Mouse (Mus musculus) lung, embryonic 14.5 days (tissue): Measurements from ENCODE around the gene Pnpla6. TPM values are rescaled to one million over a fixed set of nuclear protein-coding genes. Genes with fewer than 3 reads are reported as not detected.

Experiments used
- ATAC-seq: fragments of 200-750 bp; cut with Nextera tagmentation; 2 replicates; pipeline ENCODE4 v1.8.0; 2017; ENCODE audit warnings: mild to moderate bottlenecking, moderate TSS enrichment, moderate library complexity; ENCODE audit not compliant: insufficient read depth
- DNase-seq: peaks from one replicate; pipeline ENCODE4 v3.0.0-alpha.2; 2015
- H3K27ac ChIP-seq: fragments of 300-500 bp; sonication (generic); 2 replicates; pipeline ENCODE4 v1.5.1; 2014; ENCODE audit warnings: low read depth, mild to moderate bottlenecking, moderate library complexity
- H3K27me3 ChIP-seq: fragments of 300-500 bp; sonication (generic); 2 replicates; pipeline ENCODE4 v1.6.1; 2014; ENCODE audit warnings: low read length, control low read depth; ENCODE audit not compliant: insufficient read depth
- H3K36me3 ChIP-seq: fragments of 300-500 bp; sonication (generic); 2 replicates; pipeline ENCODE4 v1.6.1; 2014; ENCODE audit warnings: control low read depth; ENCODE audit not compliant: insufficient read depth
- H3K4me1 ChIP-seq: fragments of 300-500 bp; sonication (generic); 2 replicates; pipeline ENCODE4 v1.6.1; 2014; ENCODE audit warnings: antibody characterized with exemption, control low read depth; ENCODE audit not compliant: insufficient read depth
- H3K4me2 ChIP-seq: fragments of 300-500 bp; sonication (generic); 2 replicates; pipeline ENCODE4 v1.6.1; 2014; ENCODE audit warnings: mild to moderate bottlenecking
- H3K4me3 ChIP-seq: fragments of 300-500 bp; sonication (generic); 2 replicates; pipeline ENCODE4 v1.5.1; 2014; ENCODE audit warnings: low read depth, low read length
- H3K9ac ChIP-seq: fragments of 300-500 bp; sonication (generic); 2 replicates; pipeline ENCODE4 v1.6.1; 2014
- H3K9me3 ChIP-seq: fragments of 300-500 bp; sonication (generic); 2 replicates; pipeline ENCODE4 v1.6.1; 2016; ENCODE audit warnings: low read depth, low read length, control low read depth
- CTCF ChIP-seq: IDR thresholded peaks from 2 replicates; pipeline ENCODE4 v1.5.1; 2016; ENCODE audit warnings: antibody characterized with exemption, low read depth
- WGBS: fragments of 180-500 bp; shearing (Covaris S2); extraction: QIAGEN DNeasy Blood & Tissue Kit; methylation state at CpG from one replicate; pipeline ENCODE4 v1.1.7; 2014; 5-methylcytosine and 5-hydroxymethylcytosine counted together
- polyA plus RNA-seq: library from polyadenylated mRNA; unstranded; fragments of >200 nt; fragmentation: Nextera tagmentation; extraction: Ambion mirVana; gene quantifications from 2 replicates; pipeline ENCODE4 v1.2.1, GENCODE M21; 2014

Pnpla6 gene
- polyA plus RNA-seq, 1 experiment from 2014 or later, result 19.1 TPM

DNA sequence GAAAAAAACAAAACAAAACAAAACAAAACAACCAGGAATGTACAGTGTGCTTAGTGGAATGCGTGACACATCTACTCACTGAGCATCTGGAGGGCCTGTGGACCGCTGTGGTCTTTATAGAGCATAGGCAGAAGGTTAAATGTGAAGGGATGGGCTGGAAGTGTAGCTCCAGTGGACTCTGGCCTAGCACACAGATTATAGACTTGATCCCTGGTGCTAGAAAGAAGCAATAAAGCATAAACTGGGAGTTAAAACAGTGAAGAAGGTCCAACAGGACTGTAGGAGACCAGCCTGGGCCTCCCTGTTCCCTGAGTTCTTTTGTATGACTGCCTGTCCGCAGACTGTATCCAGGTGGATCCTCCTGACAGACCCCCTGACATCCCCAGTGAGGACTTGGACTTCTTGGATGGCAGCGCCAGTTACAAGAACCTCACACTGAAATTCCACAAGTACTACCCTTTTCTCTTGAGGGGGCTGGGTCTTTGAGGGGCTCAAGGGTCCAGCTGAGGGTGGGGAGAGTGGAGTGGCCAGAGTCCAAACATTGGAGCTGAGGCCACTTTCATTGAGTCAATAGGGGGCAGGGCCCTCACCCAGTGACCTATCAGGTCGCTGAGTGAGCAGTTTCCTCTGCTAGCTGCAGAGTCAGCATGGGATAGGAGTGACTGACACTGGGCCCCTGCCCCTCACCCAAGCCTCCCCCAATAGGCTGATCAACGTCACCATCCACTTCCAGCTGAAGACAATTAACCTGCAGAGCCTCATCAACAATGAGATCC lies 7.0 kb upstream of the Pnpla6 start:
- no peak overlapping the region for H3K27ac ChIP-seq
- no peaks in the 10 kb centered on the region for H3K4me1 ChIP-seq
- ATAC-seq (no peak), DNase-seq (no peak)
- no peak overlapping the region for H3K4me2 ChIP-seq
- WGBS, result 69% methylated on average over 6 of the region's 6 CpGs
- H3K4me3 ChIP-seq, result no peak overlapping the region
- no peaks in the 10 kb centered on the region for H3K9me3 ChIP-seq
- H3K9ac ChIP-seq, result no peak overlapping the region
- H3K36me3 ChIP-seq, result peaks cover 56% of the 10 kb centered on the region
- no peak for TF ChIP-seq CTCF
- no peaks in the 10 kb centered on the region for H3K27me3 ChIP-seq

DNA sequence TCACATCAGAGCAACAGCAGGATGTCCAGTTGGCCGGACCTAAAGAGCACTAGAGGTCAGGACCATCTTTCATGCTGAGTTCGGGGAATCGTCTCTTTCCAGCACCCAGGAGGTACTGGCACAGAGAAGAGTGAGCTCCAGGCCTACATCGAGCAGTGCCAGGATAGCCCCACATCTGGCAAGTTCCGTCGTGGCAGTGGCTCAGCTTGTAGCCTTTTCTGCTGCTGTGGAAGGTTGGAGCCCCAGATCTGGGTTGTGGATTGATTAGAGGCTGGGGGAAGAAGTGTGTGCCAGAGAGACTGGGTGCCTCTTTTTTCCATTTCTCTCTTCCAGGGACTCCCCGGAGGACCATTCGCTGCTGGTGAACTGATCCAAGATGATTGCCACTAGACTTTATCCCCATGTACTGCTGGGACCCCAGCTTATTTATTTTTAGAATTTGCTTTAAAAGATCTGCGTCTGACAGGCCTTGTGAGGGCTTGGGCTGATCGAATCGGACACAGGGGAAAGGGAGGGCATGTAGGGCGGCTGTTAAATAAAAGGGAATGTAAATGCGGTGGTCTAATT lies 420 bp upstream of the Pnpla6 start:
- 35% methylated on average over 13 of the region's 13 CpGs for WGBS
- ATAC-seq (no peak), DNase-seq (no peak)
- peak overlapping the region; percentile 91 for H3K4me2 ChIP-seq
- no peaks in the 10 kb centered on the region for H3K27me3 ChIP-seq
- peak overlapping the region; percentile 62 for H3K4me3 ChIP-seq
- no peak for TF ChIP-seq CTCF
- no peak overlapping the region; the same call in 1 of the 2 replicates for H3K9ac ChIP-seq
- no peaks in the 10 kb centered on the region for H3K9me3 ChIP-seq
- no peak overlapping the region for H3K27ac ChIP-seq
- no peaks in the 10 kb centered on the region for H3K4me1 ChIP-seq
- peaks cover 30% of the 10 kb centered on the region for H3K36me3 ChIP-seq

DNA sequence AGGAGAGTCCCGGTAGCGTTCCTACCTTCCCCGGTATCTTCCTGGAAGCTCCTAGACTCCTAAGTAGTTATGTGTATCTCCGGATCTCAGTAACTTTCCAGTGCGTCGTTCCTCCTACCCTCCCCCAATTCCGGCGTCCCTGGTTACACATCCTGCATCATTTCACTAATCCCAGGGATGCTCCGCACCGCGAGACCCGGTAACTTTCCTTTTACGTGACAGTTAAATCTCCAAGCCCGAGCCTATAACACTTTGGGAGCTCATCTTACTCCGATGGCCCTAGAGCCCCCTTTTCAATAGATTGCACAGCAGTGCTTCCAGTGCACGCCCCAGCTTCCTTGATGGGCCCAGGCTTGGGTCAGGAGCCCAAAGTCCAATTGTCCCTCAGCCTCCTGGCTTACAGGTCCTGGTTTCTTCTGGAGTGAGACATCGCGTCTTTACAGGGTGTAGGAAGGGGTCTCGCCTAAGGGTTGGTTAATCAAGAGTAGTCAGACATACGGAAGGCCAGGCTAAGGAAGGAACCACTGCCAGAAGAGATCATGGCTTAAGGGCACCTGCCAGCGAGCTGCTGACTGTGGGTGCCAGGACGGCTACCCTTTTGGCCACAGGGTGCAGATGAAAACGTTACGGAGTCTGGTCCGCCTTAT lies 710 bp downstream of the Pnpla6 start:
- Histone ChIP-seq H3K9ac (peak overlapping the region; percentile 61), H3K4me2 (peak overlapping the region; percentile 91), H3K36me3 (peaks cover 22% of the 10 kb centered on the region), H3K4me3 (peak overlapping the region; percentile 62), H3K27ac (peak overlapping the region; percentile 47), H3K4me1 (no peaks in the 10 kb centered on the region), H3K9me3 (no peaks in the 10 kb centered on the region), H3K27me3 (no peaks in the 10 kb centered on the region)
- WGBS, result under 1% methylated on average over 25 of the region's 25 CpGs
- no peak for TF ChIP-seq CTCF
- ATAC-seq (peak; percentile 35), DNase-seq (peak; percentile 62)

DNA sequence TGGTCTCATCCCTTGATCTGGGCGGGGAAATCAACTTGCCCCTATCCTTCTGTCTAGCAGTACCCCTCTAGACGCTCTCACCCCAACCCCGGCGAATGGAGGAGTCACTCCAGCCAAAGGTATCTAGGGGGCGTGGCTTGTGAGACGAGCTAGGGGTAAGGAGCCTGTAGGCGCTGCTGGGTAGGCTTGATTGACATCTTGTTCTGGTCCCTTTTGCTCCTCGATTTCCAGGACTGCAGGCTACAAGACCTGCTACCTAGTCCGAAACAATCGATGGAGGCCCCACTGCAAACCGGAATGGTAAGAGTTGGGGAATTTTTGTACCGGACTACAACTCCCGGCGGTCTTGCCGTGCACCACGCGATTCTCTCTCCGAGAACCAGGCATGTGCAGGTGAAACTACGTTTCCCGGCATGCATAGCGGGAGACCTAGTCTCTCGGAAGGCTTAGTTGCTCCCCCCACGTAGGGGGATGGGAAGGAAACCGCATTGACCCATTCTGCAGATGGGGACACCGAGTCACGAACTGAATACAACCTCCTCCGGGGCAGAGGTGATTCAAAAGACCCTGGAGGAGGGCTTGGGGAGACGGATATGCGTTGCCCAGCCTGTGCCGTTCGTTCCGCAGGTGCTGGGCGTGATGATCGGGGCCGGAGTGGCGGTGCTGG lies 1.4 kb downstream of the Pnpla6 start:
- Histone ChIP-seq H3K4me1 (no peaks in the 10 kb centered on the region), H3K27ac (peak overlapping the region; percentile 47), H3K9me3 (no peaks in the 10 kb centered on the region), H3K9ac (peak overlapping the region; percentile 61), H3K4me3 (peak overlapping the region; percentile 62), H3K4me2 (peak overlapping the region; percentile 91), H3K36me3 (peaks cover 20% of the 10 kb centered on the region), H3K27me3 (no peaks in the 10 kb centered on the region)
- under 1% methylated on average over 36 of the region's 36 CpGs for WGBS
- peak; percentile 88 for ATAC-seq
- DNase-seq, result peak; percentile 96
- TF ChIP-seq CTCF, result no peak

DNA sequence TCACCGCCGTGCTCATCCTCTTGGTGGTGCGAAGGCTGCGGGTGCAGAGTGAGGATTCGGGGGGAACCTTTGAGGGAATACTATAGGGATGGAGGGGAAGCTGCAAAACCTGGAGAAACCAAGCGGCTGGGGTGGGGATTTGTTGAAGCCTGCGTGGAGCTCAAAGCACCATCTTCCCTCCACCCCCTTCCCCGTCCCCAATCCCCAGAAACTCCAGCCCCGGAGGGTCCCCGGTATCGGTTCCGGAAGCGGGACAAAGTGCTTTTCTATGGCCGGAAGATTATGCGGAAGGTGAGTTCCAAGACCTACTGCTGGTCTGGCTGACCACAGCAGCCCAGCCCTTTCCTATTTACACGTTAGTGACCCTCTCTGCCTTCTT lies 1.9 kb downstream of the Pnpla6 start:
- H3K4me3 ChIP-seq, result peak overlapping the region; percentile 62
- H3K36me3 ChIP-seq, result peaks cover 23% of the 10 kb centered on the region
- H3K4me1 ChIP-seq, result no peaks in the 10 kb centered on the region
- peak overlapping the region; percentile 61 for H3K9ac ChIP-seq
- TF ChIP-seq CTCF, result no peak
- H3K9me3 ChIP-seq, result no peaks in the 10 kb centered on the region
- DNase-seq (peak; percentile 42), ATAC-seq (no peak; the same call in 1 of the 2 replicates)
- no peaks in the 10 kb centered on the region for H3K27me3 ChIP-seq
- peak overlapping the region; percentile 27; the same call in 1 of the 2 replicates for H3K27ac ChIP-seq
- peak overlapping the region; percentile 91 for H3K4me2 ChIP-seq
- 11% methylated on average over 16 of the region's 16 CpGs for WGBS

DNA sequence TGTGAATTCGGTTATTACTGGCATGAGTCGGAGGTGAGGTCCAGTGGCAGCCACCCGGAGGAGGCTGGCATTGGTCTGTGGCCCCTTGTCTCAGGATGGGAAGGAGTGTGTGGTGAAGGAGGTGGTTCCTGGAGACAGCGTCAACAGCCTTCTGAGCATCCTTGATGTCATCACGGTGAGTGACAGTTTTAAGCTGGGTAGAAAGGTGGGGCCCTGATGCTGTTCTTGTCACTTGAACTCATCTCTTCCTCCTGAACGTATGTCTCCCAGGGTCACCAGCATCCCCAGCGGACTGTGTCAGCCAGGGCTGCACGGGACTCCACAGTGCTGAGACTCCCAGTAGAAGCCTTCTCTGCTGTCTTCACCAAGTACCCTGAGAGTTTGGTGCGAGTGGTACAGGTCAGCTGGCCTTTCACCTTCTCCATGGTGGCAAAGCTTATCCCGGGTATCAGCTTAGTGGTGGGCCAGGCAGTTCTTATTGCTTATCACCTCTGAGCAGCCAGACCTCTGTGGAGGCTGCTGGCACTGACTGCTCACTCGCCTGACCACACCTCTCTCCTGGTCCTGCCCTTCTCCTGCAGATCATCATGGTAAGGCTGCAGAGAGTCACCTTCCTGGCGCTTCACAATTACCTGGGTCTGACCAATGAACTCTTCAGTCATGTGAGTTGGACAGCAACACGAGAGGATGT lies 7.0 kb downstream of the Pnpla6 start:
- no peaks in the 10 kb centered on the region for H3K9me3 ChIP-seq
- no peak for TF ChIP-seq CTCF

More for the DNA sequence above, 7.0 kb downstream of the Pnpla6 start:
- no peak for DNase-seq
- no peaks in the 10 kb centered on the region for H3K27me3 ChIP-seq
- no peak overlapping the region for H3K9ac ChIP-seq
- no peak overlapping the region for H3K4me2 ChIP-seq
- 86% methylated on average over 13 of the region's 13 CpGs for WGBS
- ATAC-seq, result no peak
- H3K4me1 ChIP-seq, result no peaks in the 10 kb centered on the region
- H3K36me3 ChIP-seq, result peaks cover 46% of the 10 kb centered on the region
- H3K27ac ChIP-seq, result no peak overlapping the region
- no peak overlapping the region for H3K4me3 ChIP-seq
